Mouse (Mus musculus): ENCODE results near the gene Kantr. TPM values are rescaled to one million over a fixed set of nuclear protein-coding genes. Genes with fewer than 3 reads are reported as not detected.
"Not testable (repeated sequence)": the region's sequence is repeated elsewhere in the genome, so short reads cannot be mapped to it uniquely, and the experiment has no call there.

Kantr gene
- total RNA-seq, 2 experiments from 2014 or later: 2.0 to 3.3 TPM

DNA sequence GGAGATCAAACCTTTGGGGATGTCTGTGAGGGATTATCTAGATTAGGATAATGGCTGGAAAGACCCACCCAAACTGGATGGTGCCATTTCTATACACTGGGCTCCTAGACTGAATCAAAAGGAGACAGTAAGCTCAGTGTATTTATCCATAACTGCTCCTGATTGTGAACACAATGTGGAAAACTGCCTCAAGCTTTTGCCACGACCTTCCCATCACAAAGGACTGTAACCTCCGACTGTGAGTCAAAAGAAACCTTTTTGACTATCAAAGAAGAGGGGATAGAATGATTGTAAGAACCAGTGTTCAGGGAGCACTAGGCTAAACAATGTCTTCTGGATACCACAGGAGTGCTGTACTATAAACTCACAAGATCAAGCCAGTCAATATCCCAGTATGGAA is 21.1 kb downstream of the Kantr start:
- DNase-seq: no peak
- intact Hi-C loops (cut with DNase I; ENCODE audit: low total_unique reads): no loop called here

DNA sequence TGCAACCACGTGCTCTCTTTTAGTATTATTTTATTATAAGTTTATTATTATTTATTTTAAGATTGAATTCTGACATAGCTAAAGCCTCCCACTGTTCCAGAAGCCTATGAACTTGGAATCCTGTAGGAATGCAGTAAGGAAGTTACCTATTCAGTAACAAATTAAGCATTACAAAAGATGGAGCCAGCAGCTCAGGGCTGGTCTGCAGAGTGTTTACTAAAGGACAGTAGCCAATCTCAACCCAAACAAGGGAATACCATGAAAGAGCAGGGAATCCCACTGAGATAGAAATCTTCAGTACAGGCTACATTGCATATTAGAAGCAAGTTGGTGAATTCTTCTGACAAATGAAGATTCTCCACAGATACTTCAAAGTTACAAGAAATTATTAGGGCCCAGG is 40.3 kb downstream of the Kantr start:
- DNase-seq; intact Hi-C loops (cut with DNase I; ENCODE audit: low total_unique reads): not testable (repeated sequence)

DNA sequence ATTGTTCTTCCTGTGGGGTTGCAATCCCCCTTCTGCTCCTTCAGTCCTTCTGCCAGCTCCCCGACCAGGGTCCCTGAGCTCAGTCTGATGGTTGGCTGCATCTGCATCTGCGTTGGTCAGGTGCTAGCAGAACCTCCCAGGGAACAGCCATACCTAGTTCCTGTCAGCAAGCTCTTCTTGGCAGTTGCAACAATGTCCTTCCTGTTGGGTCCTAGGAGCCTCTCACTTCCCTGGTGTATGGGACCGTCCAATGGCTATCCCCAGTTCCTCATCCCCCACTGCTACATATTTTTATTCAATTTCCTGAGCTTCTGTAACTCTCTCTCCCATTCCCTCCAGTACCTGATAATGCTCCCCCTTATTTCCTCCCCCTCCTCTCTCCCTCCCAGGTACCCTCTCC is 42.5 kb downstream of the Kantr start:
- intact Hi-C loops (cut with DNase I; ENCODE audit: low total_unique reads): no loop called here

DNA sequence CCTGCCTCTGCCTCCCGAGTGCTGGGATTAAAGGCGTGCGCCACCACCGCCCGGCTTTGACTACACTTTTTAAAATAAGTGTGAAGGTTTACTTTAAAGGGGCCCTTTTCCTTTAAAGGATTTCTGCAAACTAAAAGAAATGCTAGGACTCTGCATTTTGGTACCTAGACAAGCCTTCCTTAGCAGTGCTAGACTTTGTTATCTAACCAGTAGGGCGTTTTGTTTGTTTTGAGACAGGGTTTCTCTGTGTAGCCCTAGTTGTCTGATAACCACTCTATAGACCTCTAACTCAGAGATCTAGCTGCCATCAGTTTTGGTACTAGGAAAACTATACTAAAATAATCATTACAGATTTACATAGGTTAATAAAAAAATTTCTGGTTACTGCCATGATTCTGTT is 47.9 kb downstream of the Kantr start:
- intact Hi-C loops (cut with DNase I; ENCODE audit: low total_unique reads): no loop called here

More for the DNA sequence above, 42.5 kb downstream of the Kantr start:
- DNase-seq: no peak

DNA sequence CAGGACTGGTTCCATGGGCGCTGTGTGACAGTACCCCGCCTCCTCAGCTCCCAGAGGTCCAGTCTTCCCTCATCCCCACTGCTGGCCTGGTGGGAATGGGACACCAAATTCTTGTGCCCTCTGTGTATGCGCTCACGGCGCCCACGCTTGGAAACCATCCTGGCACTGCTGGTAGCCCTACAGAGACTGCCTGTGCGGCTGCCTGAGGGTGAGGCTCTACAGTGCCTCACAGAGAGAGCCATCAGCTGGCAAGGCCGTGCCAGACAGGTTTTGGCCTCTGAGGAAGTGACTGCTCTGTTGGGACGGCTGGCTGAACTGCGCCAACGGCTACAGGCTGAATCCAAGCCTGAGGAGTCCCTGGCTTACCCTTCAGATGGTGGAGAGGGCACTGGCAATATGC is 56.1 kb downstream of the Kantr start:
- no peak for DNase-seq
- intact Hi-C loops (cut with DNase I; ENCODE audit: low total_unique reads): no loop called here

More for the DNA sequence above, 47.9 kb downstream of the Kantr start:
- no peak for DNase-seq

Other genes with a start within 250 kb of the Kantr start
- 10 to 100 TPM; 15.7 to 18.3 TPM for gene Iqsec2, start 183.2 kb downstream of the Kantr start, total RNA-seq (2021)
- 10 to 100 TPM; 18.6 to 24.0 TPM for gene Kdm5c, start 94.5 kb downstream of the Kantr start, total RNA-seq (2021)
- gene Tspyl2, start 14.9 kb upstream of the Kantr start, total RNA-seq (2021): 10 to 100 TPM in 1 of 2 experiments, 1 to 10 TPM in 1; 7.5 to 10.3 TPM
- gene Gpr173, start 41.2 kb upstream of the Kantr start, total RNA-seq (2021): 1 to 10 TPM in 1 of 2 experiments, under 1 TPM in 1; 0.97 to 1.6 TPM
- gene Cldn34a, start 235.8 kb upstream of the Kantr start, total RNA-seq (2021): not detected

Data from gastrocnemius, postnatal 14 days (tissue).